Mouse (Mus musculus) kidney, adult 2 months (tissue): ENCODE results near the gene Klk10.

Source experiments
- CTCF ChIP-seq: fragments of 200-500 bp; conservative IDR thresholded peaks from 2 replicates; pipeline ENCODE4 v1.5.1; 2011; ENCODE audit warnings: low read depth, mild to moderate bottlenecking, control low read depth, low read length, moderate library complexity, mixed read lengths; ENCODE audit not compliant: insufficient read depth, insufficient read length
- POLR2A ChIP-seq: fragments of 200-500 bp; IDR thresholded peaks from one replicate; pipeline ENCODE4 v1.6.1; 2011; ENCODE audit warnings: low read depth, low read length, control low read depth

- no peak for TF ChIP-seq CTCF
- TF ChIP-seq POLR2A = no peak
These were observed 30.2 kb downstream of the Klk10 start, which contains the start of gene Klk7 for GRCm38 (mm10) chr7:43810994-43811393.
